Mouse (Mus musculus) CH12.LX (cell line): ENCODE measurements around the gene Arrdc1. TPM values are rescaled to one million over a fixed set of nuclear protein-coding genes. Genes with fewer than 3 reads are reported as not detected.

Experiments
- DNase-seq: peaks from one replicate; pipeline ENCODE4 v3.0.0-alpha.2; 2013; ENCODE audit errors: extremely low read depth
- H3K27ac ChIP-seq: 2 replicates; pipeline ENCODE4 v1.5.1; 2012; ENCODE audit warnings: low read depth, mild to moderate bottlenecking, control low read depth, moderate library complexity; ENCODE audit not compliant: insufficient read depth
- H3K27me3 ChIP-seq: replicated peaks from 2 replicates; pipeline ENCODE3; 2012; ENCODE audit warnings: inconsistent platforms
- H3K36me3 ChIP-seq, 2 experiments: replicated peaks in 1 of 2; 2 replicates each; pipeline versions ENCODE3 to v1.6.1; 2012; ENCODE audit warnings: inconsistent platforms in 1 of 2, low read length in 1 of 2, mild to moderate bottlenecking in 1 of 2, mixed read lengths in 1 of 2, moderate library complexity in 1 of 2; ENCODE audit not compliant: control insufficient read depth in 1 of 2, insufficient read depth in 1 of 2
- H3K4me1 ChIP-seq, 2 experiments: 2 replicates each; pipeline ENCODE4 v1.6.1; 2012; ENCODE audit warnings: inconsistent platforms in 1 of 2, moderate library complexity in 1 of 2; ENCODE audit not compliant: insufficient read depth in 2 of 2, control insufficient read depth in 1 of 2
- H3K4me2 ChIP-seq: 2 replicates; pipeline ENCODE4 v1.6.1; 2012; ENCODE audit warnings: low read depth, mild to moderate bottlenecking, control low read depth; ENCODE audit not compliant: poor library complexity, insufficient read depth, severe bottlenecking
- H3K4me3 ChIP-seq, 3 experiments: fragments of 150-350 bp in 1 of 3; sonication (generic) in 1 of 3; replicated peaks in 1 of 3; 2 replicates each; pipeline versions ENCODE3 to v1.5.1; 2011 to 2012; ENCODE audit warnings: low read depth in 2 of 3, low read length in 2 of 3, mild to moderate bottlenecking in 2 of 3, moderate library complexity in 2 of 3, control low read depth in 1 of 3, improper control_type of control experiment in 1 of 3, inconsistent platforms in 1 of 3, mixed read lengths in 1 of 3; ENCODE audit not compliant: poor library complexity in 1 of 3
- H3K79me2 ChIP-seq: replicated peaks from 2 replicates; pipeline ENCODE4 v1.6.1; 2012; ENCODE audit warnings: mild to moderate bottlenecking, moderate library complexity; ENCODE audit not compliant: control insufficient read depth, poor library complexity, insufficient read depth, severe bottlenecking; ENCODE audit errors: extremely low read depth
- H3K9ac ChIP-seq: 2 replicates; pipeline ENCODE4 v1.6.1; 2012; ENCODE audit warnings: low read depth, mild to moderate bottlenecking, control low read depth, moderate library complexity; ENCODE audit not compliant: insufficient read depth
- H3K9me3 ChIP-seq: replicated peaks from 2 replicates; pipeline ENCODE3; 2012; ENCODE audit warnings: low read length, inconsistent platforms, mixed read lengths
- CHD1 ChIP-seq: IDR thresholded peaks from 2 replicates; pipeline ENCODE4 v1.6.1; 2012; ENCODE audit warnings: low read depth, low read length, improper control_type of control experiment, inconsistent platforms
- CHD2 ChIP-seq: IDR thresholded peaks from 2 replicates; pipeline ENCODE4 v1.6.1; 2011; ENCODE audit warnings: low read length, improper control_type of control experiment
- CTCF ChIP-seq, 2 experiments: IDR thresholded peaks in 1 of 2; conservative IDR thresholded peaks in 1 of 2; 2 replicates each; pipeline ENCODE4 v1.5.1; 2011 to 2012; ENCODE audit warnings: low read depth in 2 of 2, low read length in 2 of 2, improper control_type of control experiment in 1 of 2, inconsistent platforms in 1 of 2, mild to moderate bottlenecking in 1 of 2, moderate library complexity in 1 of 2
- E2F4 ChIP-seq: IDR thresholded peaks from 2 replicates; pipeline ENCODE4 v1.6.1; 2011; ENCODE audit warnings: low read depth, low read length, improper control_type of control experiment; ENCODE audit not compliant: insufficient replicate concordance
- ELF1 ChIP-seq: IDR thresholded peaks from 2 replicates; pipeline ENCODE4 v1.6.1; 2014; ENCODE audit warnings: low read depth, mild to moderate bottlenecking, inconsistent platforms, low read length, improper control_type of control experiment
- EP300 ChIP-seq: IDR thresholded peaks from 2 replicates; pipeline ENCODE4 v1.6.1; 2011; ENCODE audit warnings: low read length, improper control_type of control experiment
- ETS1 ChIP-seq: conservative IDR thresholded peaks from 2 replicates; pipeline ENCODE4 v1.6.1; 2012; ENCODE audit warnings: low read depth, mild to moderate bottlenecking, inconsistent platforms, low read length, improper control_type of control experiment, moderate library complexity
- GABPA ChIP-seq: IDR thresholded peaks from 2 replicates; pipeline ENCODE4 v1.6.1; 2012; ENCODE audit warnings: low read depth, low read length, improper control_type of control experiment, inconsistent platforms; ENCODE audit not compliant: insufficient replicate concordance
- HCFC1 ChIP-seq: IDR thresholded peaks from 2 replicates; pipeline ENCODE4 v1.6.1; 2012; ENCODE audit warnings: low read depth, mild to moderate bottlenecking, inconsistent platforms, low read length, improper control_type of control experiment
- IRF4 ChIP-seq: IDR thresholded peaks from 2 replicates; pipeline ENCODE4 v1.6.1; 2014; ENCODE audit warnings: low read depth, mild to moderate bottlenecking, inconsistent platforms, low read length, improper control_type of control experiment
- JUN ChIP-seq: IDR thresholded peaks from 2 replicates; pipeline ENCODE4 v1.6.1; 2011; ENCODE audit warnings: low read depth, mild to moderate bottlenecking, low read length, improper control_type of control experiment, moderate library complexity; ENCODE audit not compliant: insufficient read depth
- JUND ChIP-seq: conservative IDR thresholded peaks from 2 replicates; pipeline ENCODE4 v1.6.1; 2011; ENCODE audit warnings: low read depth, low read length, improper control_type of control experiment
- KAT2A ChIP-seq: IDR thresholded peaks from 2 replicates; pipeline ENCODE4 v1.6.1; 2012; ENCODE audit warnings: low read length, improper control_type of control experiment, inconsistent platforms; ENCODE audit not compliant: insufficient replicate concordance
- MAX ChIP-seq: IDR thresholded peaks from 2 replicates; pipeline ENCODE4 v1.6.1; 2011; ENCODE audit warnings: low read length, improper control_type of control experiment
- MAZ ChIP-seq: IDR thresholded peaks from 2 replicates; pipeline ENCODE4 v1.6.1; 2012; ENCODE audit warnings: low read depth, mild to moderate bottlenecking, inconsistent platforms, low read length, improper control_type of control experiment, moderate library complexity
- PAX5 ChIP-seq: IDR thresholded peaks from 2 replicates; pipeline ENCODE4 v1.6.1; 2012; ENCODE audit warnings: low read length, inconsistent platforms, mixed read lengths
- POLR2A ChIP-seq: IDR thresholded peaks from 2 replicates; pipeline ENCODE4 v1.6.1; 2011; ENCODE audit warnings: low read depth, mild to moderate bottlenecking, improper control_type of control experiment, low read length
- RAD21 ChIP-seq: IDR thresholded peaks from 2 replicates; pipeline ENCODE4 v1.6.1; 2011; ENCODE audit warnings: low read depth, mild to moderate bottlenecking, low read length, improper control_type of control experiment, moderate library complexity
- RCOR1 ChIP-seq: conservative IDR thresholded peaks from 2 replicates; pipeline ENCODE4 v1.6.1; 2012; ENCODE audit warnings: low read depth, mild to moderate bottlenecking, inconsistent platforms, low read length, improper control_type of control experiment
- SIN3A ChIP-seq: IDR thresholded peaks from 2 replicates; pipeline ENCODE4 v1.6.1; 2012; ENCODE audit warnings: low read length, improper control_type of control experiment, inconsistent platforms
- SMC3 ChIP-seq: IDR thresholded peaks from 2 replicates; pipeline ENCODE4 v1.6.1; 2011; ENCODE audit warnings: low read depth, low read length, improper control_type of control experiment
- TBP ChIP-seq: conservative IDR thresholded peaks from 2 replicates; pipeline ENCODE4 v1.6.1; 2011; ENCODE audit warnings: low read depth, low read length, improper control_type of control experiment
- UBTF ChIP-seq: IDR thresholded peaks from 2 replicates; pipeline ENCODE4 v1.6.1; 2012; ENCODE audit warnings: low read depth, mild to moderate bottlenecking, inconsistent platforms, low read length, improper control_type of control experiment, moderate library complexity
- ZC3H11A ChIP-seq: IDR thresholded peaks from 2 replicates; pipeline ENCODE4 v1.6.1; 2012; ENCODE audit warnings: low read depth, mild to moderate bottlenecking, inconsistent platforms, low read length, improper control_type of control experiment
- ZKSCAN1 ChIP-seq: IDR thresholded peaks from 2 replicates; pipeline ENCODE4 v1.6.1; 2012; ENCODE audit warnings: low read depth, inconsistent platforms, low read length, improper control_type of control experiment, borderline replicate concordance
- ZMIZ1 ChIP-seq: IDR thresholded peaks from 2 replicates; pipeline ENCODE4 v1.6.1; 2012; ENCODE audit warnings: low read depth, mild to moderate bottlenecking, inconsistent platforms, low read length, improper control_type of control experiment
- ZNF384 ChIP-seq: IDR thresholded peaks from 2 replicates; pipeline ENCODE4 v1.6.1; 2012; ENCODE audit warnings: low read depth, low read length, improper control_type of control experiment, inconsistent platforms
- dilution Hi-C: fragments of 300-500 bp; cut with MboI; formaldehyde crosslinking; loops from 2 replicates; pipeline ENCODE4 v1.14.3; 2020; ENCODE audit warnings: low sequenced_read_pairs; ENCODE audit not compliant: extremely low pct_unique_long_range_greater_than_20kb, extremely low pct_ligation_motif_present
- in situ Hi-C: fragments of 300-500 bp; cut with MboI; formaldehyde crosslinking; loops from 3 replicates; pipeline ENCODE4 v1.14.3; 2019; ENCODE audit warnings: low sequenced_read_pairs, low pct_ligation_motif_present, low pct_unique_long_range_greater_than_20kb, mixed read lengths
- polyA plus RNA-seq: library from polyadenylated mRNA; unstranded; fragments of >175 nt; gene quantifications from 2 replicates; pipeline ENCODE4 v1.2.1, GENCODE M21; 2012; ENCODE audit warnings: low read depth; ENCODE audit not compliant: insufficient read length
- total RNA-seq, 2 experiments: library from RNA; depleted of rRNA; stranded (reverse); fragments of 300-350 nt in 1 of 2; fragments of >200 nt in 1 of 2; gene quantifications; 2 replicates each; pipeline ENCODE4 v1.2.3; 2012 to 2014

The Arrdc1 gene
- total and polyA plus RNA-seq, 3 experiments: 24.6 to 32.8 (median 31.5) TPM

GRCm38 (mm10) chr2:24929593-24929992 lies 5.5 kb downstream of the Arrdc1 start:
- Histone ChIP-seq H3K4me1 (peaks cover 14 to 41% of the 10 kb centered on the region in 2 experiments), H3K27ac (no peak overlapping the region), H3K9ac (no peak overlapping the region), H3K79me2 (no peaks in the 10 kb centered on the region; the same call in 1 of the 2 replicates), H3K9me3 (no peaks in the 10 kb centered on the region), H3K36me3 (peaks cover 17 to 36% of the 10 kb centered on the region in 2 experiments), H3K27me3 (no peaks in the 10 kb centered on the region), H3K4me2 (no peak overlapping the region), H3K4me3 (no peak overlapping the region)
- TF ChIP-seq SMC3: no peak
- no peak for TF ChIP-seq TBP
- TF ChIP-seq RCOR1: no peak
- TF ChIP-seq JUND: no peak
- no peak for TF ChIP-seq ZC3H11A
- no peak for TF ChIP-seq MAZ
- no peak for TF ChIP-seq CHD1
- TF ChIP-seq ETS1: no peak
- TF ChIP-seq ELF1: no peak
- no peak for TF ChIP-seq CTCF (conservative IDR thresholded peaks at IDR 0.05 in 1 of 2, IDR thresholded peaks at IDR 0.05 in 1 of 2; ENCODE audit: low read depth in 2 of 2, low read length in 2 of 2)
- TF ChIP-seq ZMIZ1: no peak
- no peak for TF ChIP-seq IRF4
- no peak for TF ChIP-seq ZKSCAN1
- TF ChIP-seq UBTF: no peak
- no peak for TF ChIP-seq MAX
- no peak for TF ChIP-seq E2F4
- in situ Hi-C loops (no loop called here), dilution Hi-C loops (no loop called here)
- no peak for DNase-seq

GRCm38 (mm10) chr2:24929119-24929518 lies 5.9 kb downstream of the Arrdc1 start:
- no peak for DNase-seq
- no peak for TF ChIP-seq CHD2
- no peak for TF ChIP-seq ZNF384
- TF ChIP-seq EP300: no peak
- TF ChIP-seq POLR2A: no peak
- TF ChIP-seq SIN3A: no peak
- no peak for TF ChIP-seq RCOR1
- TF ChIP-seq GABPA: no peak
- TF ChIP-seq PAX5: no peak
- TF ChIP-seq SMC3: no peak
- no peak for TF ChIP-seq RAD21
- TF ChIP-seq MAX: no peak
- TF ChIP-seq ETS1: no peak
- TF ChIP-seq HCFC1: no peak
- no peak for TF ChIP-seq KAT2A
- TF ChIP-seq JUN: no peak
- Histone ChIP-seq H3K9ac (no peak overlapping the region), H3K9me3 (no peaks in the 10 kb centered on the region), H3K4me1 (peaks cover 13 to 39% of the 10 kb centered on the region in 2 experiments), H3K4me2 (no peak overlapping the region), H3K4me3 (no peak overlapping the region), H3K27ac (no peak overlapping the region), H3K27me3 (no peaks in the 10 kb centered on the region), H3K79me2 (no peaks in the 10 kb centered on the region; the same call in 1 of the 2 replicates), H3K36me3 (peaks cover 18 to 37% of the 10 kb centered on the region in 2 experiments)
- dilution Hi-C loops: no loop called here
- in situ Hi-C loops: no loop called here
